Mouse (Mus musculus): ENCODE measurements around the gene Smim6.

GRCm38 (mm10) chr11:115955195-115955858, 43.5 kb downstream of the Smim6 start:
- TF ChIP-seq EP300 (IDR thresholded peaks at IDR 0.05; ENCODE audit: low read depth) (no peak), CTCF (IDR thresholded peaks at IDR 0.05; ENCODE audit: low read depth) (no peak)
